Mouse (Mus musculus): Measurements from ENCODE around the gene Bcr. TPM values are rescaled to one million over a fixed set of nuclear protein-coding genes. Genes with fewer than 3 reads are reported as not detected.

The Bcr gene
- polyA plus RNA-seq (2015; fragmentation: Nextera tagmentation; extraction: Ambion mirVana): 1.8 and 2.0 TPM in 2 replicates

DNA sequence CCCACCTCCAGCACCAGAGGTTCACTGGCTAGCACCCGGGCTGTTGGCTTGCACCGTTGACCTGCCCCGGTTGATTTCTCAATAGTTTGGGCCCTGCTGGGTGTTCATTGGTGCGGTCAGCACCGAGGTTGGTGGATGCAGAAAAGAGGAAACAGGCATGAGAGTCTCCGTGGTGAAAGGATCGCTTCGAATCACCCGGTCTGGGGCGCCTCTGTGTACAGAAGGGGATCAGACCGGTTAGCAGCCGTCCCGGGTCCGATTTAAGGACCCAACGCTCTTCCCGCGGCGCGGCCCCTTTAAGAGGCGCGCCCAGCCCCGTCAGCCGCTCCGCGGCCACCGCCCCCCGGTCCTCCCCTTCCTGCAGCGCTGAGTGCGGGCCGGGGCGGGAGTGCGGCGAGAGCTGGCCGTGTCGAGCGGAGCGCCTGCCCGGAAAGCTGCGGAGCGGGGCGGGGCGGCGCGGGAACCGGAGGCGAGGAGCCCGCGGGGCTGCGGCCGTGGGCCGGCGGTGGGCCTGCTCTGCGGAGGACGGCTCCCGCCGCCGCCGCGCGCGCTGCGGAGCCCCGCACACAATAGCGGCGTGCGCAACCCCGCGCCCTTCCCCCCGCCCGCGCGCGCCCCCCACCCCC, at the start of gene Bcr:
Gene Bcr, plus strand, starts transcription at position 376 of the 626 bp plus-strand sequence.
- 0% methylated on average over 23 of the region's 73 CpGs for WGBS (ENCODE audit: insufficient replicate concordance)
- Histone ChIP-seq H3K4me1 (ENCODE audit: control insufficient read depth, low read depth, low read length) (peaks cover 17% of the 10 kb centered on the region), H3K4me3 (ENCODE audit: low read depth, low read length) (peak within 1 kb of the TSS; percentile 68), H3K27me3 (ENCODE audit: control insufficient read depth, insufficient read depth, low read depth, low read length) (peaks cover 35% of the 10 kb centered on the region), H3K9me3 (replicated peaks; ENCODE audit: control insufficient read depth, low read length) (no peaks in the 10 kb centered on the region), H3K36me3 (ENCODE audit: control insufficient read depth, insufficient read depth) (no peaks in the 10 kb centered on the region), H3K9ac (ENCODE audit: low read depth, low read length) (peak within 1 kb of the TSS; percentile 61), H3K27ac (ENCODE audit: low read length) (peak within 1 kb of the TSS; percentile 56), H3K4me2 (ENCODE audit: low read depth, low read length) (peak within 1 kb of the TSS; percentile 50)
- peak; percentile 77 for ATAC-seq (ENCODE audit: low read depth)

DNA sequence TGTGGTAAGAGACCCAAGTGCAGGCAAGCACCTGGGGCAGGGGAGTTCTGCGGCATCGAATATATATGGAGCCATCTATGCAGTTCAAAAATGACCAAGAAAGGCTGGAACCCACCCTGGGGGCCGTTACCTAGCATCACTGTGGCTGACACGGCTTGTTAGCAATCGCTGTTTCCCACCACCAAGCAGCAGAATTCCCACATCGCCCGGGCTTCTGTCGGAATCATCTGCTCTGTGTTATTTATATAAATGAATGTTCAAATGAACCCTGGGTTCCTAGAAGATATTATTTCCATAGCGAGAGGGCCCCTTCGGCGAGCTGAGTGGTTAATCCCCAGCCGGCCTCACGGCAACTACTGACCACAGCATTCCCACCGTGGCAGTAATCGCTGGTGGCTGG, 49.7 kb upstream of the Bcr start:
- H3K27ac ChIP-seq (ENCODE audit: low read length): no peak overlapping the region
- H3K9ac ChIP-seq (ENCODE audit: low read depth, low read length): no peak overlapping the region
- H3K36me3 ChIP-seq (ENCODE audit: control insufficient read depth, insufficient read depth): no peaks in the 10 kb centered on the region
- no peak overlapping the region for H3K4me3 ChIP-seq (ENCODE audit: low read depth, low read length)
- WGBS (ENCODE audit: insufficient replicate concordance): 80% methylated on average over 15 of the region's 15 CpGs
- H3K4me1 ChIP-seq (ENCODE audit: control insufficient read depth, low read depth, low read length): no peaks in the 10 kb centered on the region
- ATAC-seq (ENCODE audit: low read depth): no peak
- H3K4me2 ChIP-seq (ENCODE audit: low read depth, low read length): no peak overlapping the region
- H3K27me3 ChIP-seq (ENCODE audit: control insufficient read depth, insufficient read depth, low read depth, low read length): no peaks in the 10 kb centered on the region
- no peaks in the 10 kb centered on the region for H3K9me3 ChIP-seq (replicated peaks; ENCODE audit: control insufficient read depth, low read length)

DNA sequence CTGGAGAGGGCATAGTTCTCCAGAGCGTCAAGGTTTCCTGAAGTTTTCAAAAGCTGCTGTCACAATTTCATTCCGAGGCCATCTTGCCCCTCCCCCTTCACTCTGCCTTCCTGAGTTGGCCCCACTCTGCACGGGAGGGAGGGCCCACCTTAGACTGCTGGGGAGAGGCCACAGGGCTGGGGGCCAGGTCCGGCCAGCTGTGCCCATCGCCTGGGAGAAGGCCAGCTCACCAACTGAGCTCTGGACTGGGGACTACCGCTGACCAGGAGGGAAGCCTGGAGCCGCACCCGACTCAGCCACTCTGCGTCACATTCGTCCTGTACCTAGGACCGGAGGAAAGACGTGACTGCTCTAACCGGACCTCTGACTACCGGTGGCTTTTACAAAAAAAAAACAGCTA, 44.9 kb upstream of the Bcr start:
- Histone ChIP-seq H3K27me3 (ENCODE audit: control insufficient read depth, insufficient read depth, low read depth, low read length) (no peaks in the 10 kb centered on the region), H3K9ac (ENCODE audit: low read depth, low read length) (no peak overlapping the region), H3K4me1 (ENCODE audit: control insufficient read depth, low read depth, low read length) (no peaks in the 10 kb centered on the region), H3K36me3 (ENCODE audit: control insufficient read depth, insufficient read depth) (no peaks in the 10 kb centered on the region), H3K4me3 (ENCODE audit: low read depth, low read length) (no peak overlapping the region), H3K27ac (ENCODE audit: low read length) (no peak overlapping the region), H3K9me3 (replicated peaks; ENCODE audit: control insufficient read depth, low read length) (no peaks in the 10 kb centered on the region), H3K4me2 (ENCODE audit: low read depth, low read length) (no peak overlapping the region)
- 68% methylated on average over 14 of the region's 14 CpGs for WGBS (ENCODE audit: insufficient replicate concordance)
- no peak for ATAC-seq (ENCODE audit: low read depth)

DNA sequence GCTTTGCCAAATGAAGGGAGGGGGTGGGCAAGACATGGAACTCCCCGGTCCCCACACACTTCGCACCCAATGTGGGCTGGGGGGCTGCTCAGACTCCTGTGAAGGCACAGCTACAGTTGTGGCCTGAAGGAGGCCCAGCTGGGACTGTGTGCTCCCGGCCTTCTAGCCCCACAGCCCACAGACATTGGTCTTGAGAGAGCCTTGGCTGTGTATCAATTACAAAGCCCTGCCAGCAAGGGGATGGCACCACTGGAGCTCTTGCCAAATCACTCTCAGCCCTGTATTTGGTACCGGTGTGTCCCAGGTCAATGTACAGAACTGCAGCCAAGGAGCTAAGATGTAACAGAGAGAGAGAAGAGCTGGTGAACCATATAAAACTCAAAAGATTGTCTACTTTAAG, 43.9 kb upstream of the Bcr start:
- no peak overlapping the region for H3K4me3 ChIP-seq (ENCODE audit: low read depth, low read length)
- H3K4me1 ChIP-seq (ENCODE audit: control insufficient read depth, low read depth, low read length): no peaks in the 10 kb centered on the region
- no peak overlapping the region for H3K4me2 ChIP-seq (ENCODE audit: low read depth, low read length)
- no peak for ATAC-seq (ENCODE audit: low read depth)
- no peak overlapping the region for H3K27ac ChIP-seq (ENCODE audit: low read length)
- 67% methylated on average over 4 of the region's 4 CpGs for WGBS (ENCODE audit: insufficient replicate concordance)
- no peaks in the 10 kb centered on the region for H3K27me3 ChIP-seq (ENCODE audit: control insufficient read depth, insufficient read depth, low read depth, low read length)
- H3K36me3 ChIP-seq (ENCODE audit: control insufficient read depth, insufficient read depth): no peaks in the 10 kb centered on the region
- no peaks in the 10 kb centered on the region for H3K9me3 ChIP-seq (replicated peaks; ENCODE audit: control insufficient read depth, low read length)
- no peak overlapping the region for H3K9ac ChIP-seq (ENCODE audit: low read depth, low read length)

DNA sequence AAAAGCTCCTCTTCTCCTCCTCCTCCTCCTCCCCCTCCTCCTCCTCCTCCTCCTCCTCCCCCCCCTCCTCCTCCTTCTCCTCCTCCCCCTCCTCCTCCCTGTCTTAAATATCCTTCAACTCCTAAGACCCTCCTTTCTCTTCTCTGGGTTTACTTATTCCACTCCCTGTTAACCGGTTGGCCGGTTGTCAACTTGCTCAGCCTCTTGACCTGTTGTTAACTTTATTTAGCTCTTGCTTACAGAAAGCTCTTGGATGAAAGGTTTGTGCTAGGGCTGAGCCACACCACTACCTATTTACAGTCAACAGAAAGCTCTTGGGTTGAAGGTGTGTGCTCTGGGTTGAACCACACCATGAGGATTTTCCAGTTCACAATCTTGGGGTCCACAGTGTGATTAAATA, 40.1 kb upstream of the Bcr start:
- H3K9me3 ChIP-seq (replicated peaks; ENCODE audit: control insufficient read depth, low read length): no peaks in the 10 kb centered on the region
- no peak overlapping the region for H3K9ac ChIP-seq (ENCODE audit: low read depth, low read length)
- H3K27me3 ChIP-seq (ENCODE audit: control insufficient read depth, insufficient read depth, low read depth, low read length): no peaks in the 10 kb centered on the region
- no peak overlapping the region for H3K4me3 ChIP-seq (ENCODE audit: low read depth, low read length)
- 66% methylated on average over 2 of the region's 2 CpGs for WGBS (ENCODE audit: insufficient replicate concordance)
- H3K27ac ChIP-seq (ENCODE audit: low read length): no peak overlapping the region
- no peak for ATAC-seq (ENCODE audit: low read depth)
- no peaks in the 10 kb centered on the region for H3K4me1 ChIP-seq (ENCODE audit: control insufficient read depth, low read depth, low read length)
- H3K36me3 ChIP-seq (ENCODE audit: control insufficient read depth, insufficient read depth): no peaks in the 10 kb centered on the region
- H3K4me2 ChIP-seq (ENCODE audit: low read depth, low read length): no peak overlapping the region

DNA sequence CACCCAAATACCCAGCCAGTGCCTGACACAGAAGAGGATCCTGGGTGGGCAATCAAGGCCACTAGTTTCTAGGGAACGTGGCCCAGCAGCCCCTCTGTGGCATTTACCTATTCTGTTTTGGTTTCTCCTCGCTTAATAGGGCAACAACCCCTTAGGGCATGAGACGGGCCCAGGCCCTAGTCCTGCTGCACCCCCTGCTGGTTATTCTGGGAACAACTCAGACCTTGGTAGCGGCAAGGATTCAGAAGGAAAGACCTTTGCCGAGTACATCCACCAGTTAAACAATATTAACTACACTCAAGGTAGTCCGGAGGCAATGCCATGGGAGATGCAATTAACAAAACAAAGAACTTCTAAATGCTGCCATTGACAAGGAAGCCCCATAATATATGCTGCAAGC, 39.3 kb upstream of the Bcr start:
- no peak for ATAC-seq (ENCODE audit: low read depth)
- Histone ChIP-seq H3K27me3 (ENCODE audit: control insufficient read depth, insufficient read depth, low read depth, low read length) (no peaks in the 10 kb centered on the region), H3K9ac (ENCODE audit: low read depth, low read length) (no peak overlapping the region), H3K27ac (ENCODE audit: low read length) (no peak overlapping the region), H3K4me2 (ENCODE audit: low read depth, low read length) (no peak overlapping the region), H3K4me1 (ENCODE audit: control insufficient read depth, low read depth, low read length) (no peaks in the 10 kb centered on the region), H3K4me3 (ENCODE audit: low read depth, low read length) (no peak overlapping the region), H3K9me3 (replicated peaks; ENCODE audit: control insufficient read depth, low read length) (no peaks in the 10 kb centered on the region), H3K36me3 (ENCODE audit: control insufficient read depth, insufficient read depth) (no peaks in the 10 kb centered on the region)
- 6% methylated on average over 6 of the region's 6 CpGs for WGBS (ENCODE audit: insufficient replicate concordance)

DNA sequence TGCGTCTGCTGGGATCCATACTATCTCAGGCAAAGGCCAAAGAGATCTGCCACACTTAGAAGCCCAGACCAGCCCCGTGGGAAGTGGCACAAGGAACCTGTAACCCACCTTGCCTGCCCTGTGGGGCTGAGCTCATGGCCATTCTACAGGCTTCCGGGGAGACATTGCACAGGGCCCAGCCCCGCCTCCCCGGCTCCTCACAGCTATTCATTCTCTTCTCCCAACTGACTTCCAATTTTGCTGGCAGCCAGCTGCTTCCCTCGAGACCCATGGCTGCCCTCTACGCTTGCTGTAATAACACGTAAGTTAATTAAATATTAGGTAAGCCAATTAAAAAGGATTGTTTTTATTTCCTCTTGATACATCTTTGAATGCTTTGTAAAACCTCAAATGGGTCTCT, 33.9 kb upstream of the Bcr start:
- WGBS (ENCODE audit: insufficient replicate concordance): 68% methylated on average over 8 of the region's 8 CpGs
- Histone ChIP-seq H3K9ac (ENCODE audit: low read depth, low read length) (no peak overlapping the region), H3K4me2 (ENCODE audit: low read depth, low read length) (no peak overlapping the region), H3K27me3 (ENCODE audit: control insufficient read depth, insufficient read depth, low read depth, low read length) (no peaks in the 10 kb centered on the region), H3K36me3 (ENCODE audit: control insufficient read depth, insufficient read depth) (no peaks in the 10 kb centered on the region), H3K27ac (ENCODE audit: low read length) (no peak overlapping the region), H3K9me3 (replicated peaks; ENCODE audit: control insufficient read depth, low read length) (no peaks in the 10 kb centered on the region), H3K4me3 (ENCODE audit: low read depth, low read length) (no peak overlapping the region), H3K4me1 (ENCODE audit: control insufficient read depth, low read depth, low read length) (no peaks in the 10 kb centered on the region; the same call in 1 of the 2 replicates)
- ATAC-seq (ENCODE audit: low read depth): no peak

DNA sequence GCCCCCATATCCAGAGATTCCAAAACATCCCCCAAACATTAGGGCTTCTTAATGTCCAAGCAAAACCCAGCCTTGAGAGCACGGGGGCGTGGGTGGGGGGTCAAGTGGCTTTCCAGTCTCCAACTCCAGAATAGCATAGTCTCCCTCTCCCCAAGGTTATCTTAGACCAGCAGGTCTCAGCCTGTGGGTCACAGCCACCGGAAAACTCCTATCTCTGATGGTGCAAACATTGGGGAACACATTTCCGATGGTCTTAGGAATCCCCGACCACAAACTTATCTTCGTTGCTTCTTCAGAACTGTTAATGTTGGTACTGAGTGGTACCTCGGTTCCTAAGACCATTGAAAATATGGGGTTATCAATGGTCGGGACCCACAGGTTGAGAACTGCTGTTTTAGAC, 31.6 kb upstream of the Bcr start:
- 27% methylated on average over 8 of the region's 8 CpGs for WGBS (ENCODE audit: insufficient replicate concordance)
- no peak overlapping the region for H3K9ac ChIP-seq (ENCODE audit: low read depth, low read length)
- H3K36me3 ChIP-seq (ENCODE audit: control insufficient read depth, insufficient read depth): no peaks in the 10 kb centered on the region
- ATAC-seq (ENCODE audit: low read depth): no peak
- no peak overlapping the region for H3K4me2 ChIP-seq (ENCODE audit: low read depth, low read length)
- H3K27ac ChIP-seq (ENCODE audit: low read length): no peak overlapping the region
- no peaks in the 10 kb centered on the region for H3K27me3 ChIP-seq (ENCODE audit: control insufficient read depth, insufficient read depth, low read depth, low read length)
- no peak overlapping the region for H3K4me3 ChIP-seq (ENCODE audit: low read depth, low read length)
- H3K9me3 ChIP-seq (replicated peaks; ENCODE audit: control insufficient read depth, low read length): no peaks in the 10 kb centered on the region
- no peaks in the 10 kb centered on the region; the same call in 1 of the 2 replicates for H3K4me1 ChIP-seq (ENCODE audit: control insufficient read depth, low read depth, low read length)

DNA sequence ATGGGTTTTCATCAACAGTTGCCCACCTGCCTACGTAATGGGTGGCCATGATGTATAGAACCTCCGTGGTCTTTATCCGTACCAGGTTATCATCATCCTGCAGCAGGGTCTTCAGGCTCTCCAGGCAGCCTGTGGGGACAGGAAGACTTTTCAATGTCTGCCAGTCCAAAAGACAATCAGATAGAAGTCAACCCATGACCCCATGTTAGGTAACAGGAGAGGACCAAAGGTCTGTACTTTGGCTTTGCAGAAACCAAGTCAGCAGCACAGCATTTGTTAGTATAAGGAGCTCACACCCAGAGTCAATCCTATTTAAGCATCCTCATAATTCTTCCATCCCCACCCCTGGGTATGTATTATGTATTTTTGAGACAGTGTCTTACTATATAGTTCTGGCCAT, 30.7 kb upstream of the Bcr start:
- H3K36me3 ChIP-seq (ENCODE audit: control insufficient read depth, insufficient read depth): no peaks in the 10 kb centered on the region
- 74% methylated on average over 3 of the region's 3 CpGs for WGBS (ENCODE audit: insufficient replicate concordance)
- peak; percentile 53; the same call in 1 of the 2 replicates for ATAC-seq (ENCODE audit: low read depth)
- H3K9me3 ChIP-seq (replicated peaks; ENCODE audit: control insufficient read depth, low read length): no peaks in the 10 kb centered on the region
- H3K4me2 ChIP-seq (ENCODE audit: low read depth, low read length): no peak overlapping the region
- no peak overlapping the region for H3K4me3 ChIP-seq (ENCODE audit: low read depth, low read length)
- no peak overlapping the region for H3K27ac ChIP-seq (ENCODE audit: low read length)
- no peaks in the 10 kb centered on the region; the same call in 1 of the 2 replicates for H3K4me1 ChIP-seq (ENCODE audit: control insufficient read depth, low read depth, low read length)
- H3K9ac ChIP-seq (ENCODE audit: low read depth, low read length): no peak overlapping the region
- no peaks in the 10 kb centered on the region for H3K27me3 ChIP-seq (ENCODE audit: control insufficient read depth, insufficient read depth, low read depth, low read length)
